Mouse (Mus musculus): ENCODE results near the gene Zfp423. TPM values are rescaled to one million over a fixed set of nuclear protein-coding genes. Genes with fewer than 3 reads are reported as not detected.
A peak's percentile ranks its signal among the peaks of the same experiment; 100 is the strongest.

Gene Zfp423
- total RNA-seq (2021) = 10 to 100 TPM; 15.6 to 16.4 TPM
- long read RNA-seq, experiment 1, partial matches to known transcripts = 4 of 21 reads
- long read RNA-seq, experiment 1, other reads (novel, unspliced or antisense) = 17 of 21 reads
- long read RNA-seq, experiment 2, full-length matches to known transcripts = 1 of 27 reads
- long read RNA-seq, experiment 2, partial matches to known transcripts = 12 of 27 reads
- long read RNA-seq, experiment 2, other reads (novel, unspliced or antisense) = 14 of 27 reads

- peak; percentile 36 for DNase-seq
Observed at GRCm38 (mm10) chr8:87959320-87959920, at the start of gene Zfp423. Gene Zfp423, minus strand, starts transcription at chr8:87959595.

GRCm38 (mm10) chr8:88006811-88007210 lies 47.4 kb upstream of the Zfp423 start:
- DNase-seq = no peak

GRCm38 (mm10) chr8:87984778-87985177 lies 25.4 kb upstream of the Zfp423 start:
- DNase-seq = no peak

GRCm38 (mm10) chr8:87984032-87984431 lies 24.6 kb upstream of the Zfp423 start:
- DNase-seq = no peak

GRCm38 (mm10) chr8:87982936-87983335 lies 23.5 kb upstream of the Zfp423 start:
- DNase-seq = no peak

GRCm38 (mm10) chr8:87975466-87975809 lies 16.0 kb upstream of the Zfp423 start:
- DNase-seq = no peak

- peak; percentile 56 for DNase-seq
Observed at GRCm38 (mm10) chr8:87974759-87975465, 15.5 kb upstream of the Zfp423 start.

GRCm38 (mm10) chr8:87974122-87974758 lies 14.8 kb upstream of the Zfp423 start:
- no peak for DNase-seq

GRCm38 (mm10) chr8:87967866-87968620 lies 8.6 kb upstream of the Zfp423 start:
- DNase-seq = no peak

GRCm38 (mm10) chr8:87967057-87967820 lies 7.8 kb upstream of the Zfp423 start:
- DNase-seq = no peak

- no peak for DNase-seq
Observed at GRCm38 (mm10) chr8:87962514-87963225, 3.3 kb upstream of the Zfp423 start.

GRCm38 (mm10) chr8:87961680-87962513 lies 2.5 kb upstream of the Zfp423 start:
- DNase-seq = peak; percentile 59

- DNase-seq = peak; percentile 54
Observed at GRCm38 (mm10) chr8:87961108-87961507, 1.7 kb upstream of the Zfp423 start.

- peak; percentile 82 for DNase-seq
Observed at GRCm38 (mm10) chr8:87960061-87960749, 810 bp upstream of the Zfp423 start.

- DNase-seq = peak; percentile 85
Observed at GRCm38 (mm10) chr8:87958451-87959319, 710 bp downstream of the Zfp423 start.

- peak; percentile 62 for DNase-seq
Observed at GRCm38 (mm10) chr8:87957871-87958450, 1.4 kb downstream of the Zfp423 start.

GRCm38 (mm10) chr8:87956001-87956400 lies 3.4 kb downstream of the Zfp423 start:
- DNase-seq = no peak

- DNase-seq = no peak
Observed at GRCm38 (mm10) chr8:87953473-87953872, 5.9 kb downstream of the Zfp423 start.

All from gastrocnemius, postnatal 25 days (tissue).